Mouse (Mus musculus) embryonic facial prominence, embryonic 14.5 days (tissue): ENCODE measurements around the gene Txk. TPM values are rescaled to one million over a fixed set of nuclear protein-coding genes. Genes with fewer than 3 reads are reported as not detected.
A peak's percentile ranks its signal among the peaks of the same experiment; 100 is the strongest.

Source experiments
- ATAC-seq: fragments of 200-750 bp; cut with Nextera tagmentation; 2 replicates; pipeline ENCODE4 v1.8.0; 2017; ENCODE audit warnings: low read depth, moderate number of reproducible peaks, moderate TSS enrichment
- DNase-seq: peaks from one replicate; pipeline ENCODE4 v3.0.0-alpha.2; 2015; ENCODE audit warnings: low spot score
- H3K27ac ChIP-seq: fragments of 300-500 bp; sonication (generic); replicated peaks from 2 replicates; pipeline ENCODE4 v1.5.1; 2014; ENCODE audit warnings: low read depth, mild to moderate bottlenecking, low read length, moderate library complexity
- H3K27me3 ChIP-seq: fragments of 300-500 bp; sonication (generic); replicated peaks from 2 replicates; pipeline ENCODE4 v1.6.1; 2014; ENCODE audit warnings: low read length; ENCODE audit not compliant: control insufficient read depth, insufficient read depth
- H3K36me3 ChIP-seq: fragments of 300-500 bp; sonication (generic); 2 replicates; pipeline ENCODE4 v1.6.1; 2014; ENCODE audit warnings: low read length, mixed read lengths; ENCODE audit not compliant: control insufficient read depth, insufficient read depth
- H3K4me1 ChIP-seq: fragments of 300-500 bp; sonication (generic); 2 replicates; pipeline ENCODE4 v1.6.1; 2014; ENCODE audit warnings: antibody characterized with exemption, low read length; ENCODE audit not compliant: control insufficient read depth, insufficient read depth
- H3K4me2 ChIP-seq: fragments of 300-500 bp; sonication (generic); 2 replicates; pipeline ENCODE4 v1.6.1; 2014; ENCODE audit warnings: low read depth, mild to moderate bottlenecking, low read length, moderate library complexity, mixed read lengths
- H3K4me3 ChIP-seq: fragments of 300-500 bp; sonication (generic); 2 replicates; pipeline ENCODE4 v1.5.1; 2014; ENCODE audit warnings: low read depth, mild to moderate bottlenecking, low read length
- H3K9ac ChIP-seq: fragments of 300-500 bp; sonication (generic); 2 replicates; pipeline ENCODE4 v1.6.1; 2014; ENCODE audit warnings: low read depth, mild to moderate bottlenecking, low read length, moderate library complexity, mixed read lengths
- H3K9me3 ChIP-seq: fragments of 300-500 bp; sonication (generic); 2 replicates; pipeline ENCODE4 v1.6.1; 2016; ENCODE audit warnings: low read length; ENCODE audit not compliant: control insufficient read depth
- WGBS: fragments of 180-500 bp; shearing (Covaris S2); extraction: QIAGEN DNeasy Blood & Tissue Kit; methylation state at CpG from one replicate; pipeline ENCODE4 v1.1.7; 2014; 5-methylcytosine and 5-hydroxymethylcytosine counted together
- polyA plus RNA-seq: library from polyadenylated mRNA; unstranded; fragments of >200 nt; fragmentation: Nextera tagmentation; extraction: Ambion mirVana; gene quantifications from 2 replicates; pipeline ENCODE4 v1.2.1, GENCODE M21; 2014

Txk gene
- polyA plus RNA-seq, 1 experiment from 2014 or later = 0.11 TPM

DNA sequence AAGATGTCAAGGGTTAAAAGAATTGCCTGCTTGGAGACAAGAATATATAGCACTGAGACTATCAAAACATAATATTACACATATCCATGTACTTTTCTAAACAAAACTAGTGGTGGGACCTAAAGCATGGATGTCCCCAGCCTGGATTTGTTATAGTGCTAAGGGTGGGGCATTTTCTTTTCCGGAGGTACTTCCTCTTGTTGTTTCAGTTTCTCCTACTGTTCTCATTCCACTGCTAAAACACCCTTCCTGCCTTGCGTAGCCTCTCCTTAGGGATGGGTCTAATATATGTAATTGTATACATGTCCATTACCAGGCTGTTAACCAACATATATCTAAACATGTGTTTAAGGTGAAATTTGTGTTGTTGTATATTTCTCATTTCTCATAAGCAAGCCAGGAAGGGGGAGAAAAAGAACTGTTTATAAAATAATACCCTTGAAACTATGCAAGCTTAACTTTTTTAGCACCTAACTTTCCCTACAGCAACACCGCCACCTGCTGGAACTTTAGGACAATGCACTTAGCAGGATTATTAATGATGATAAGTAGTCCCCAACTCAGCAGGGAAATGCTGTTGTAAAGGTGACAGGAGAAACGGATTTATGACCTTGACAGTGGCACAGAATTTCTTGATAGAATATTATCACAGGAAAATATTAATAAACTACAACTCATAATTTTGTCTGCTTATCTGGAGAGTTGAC, 41.9 kb downstream of the Txk start:
- Histone ChIP-seq H3K9ac (no peak overlapping the region), H3K9me3 (no peaks in the 10 kb centered on the region), H3K27ac (no peak overlapping the region), H3K4me2 (no peak overlapping the region), H3K27me3 (no peaks in the 10 kb centered on the region), H3K4me1 (no peaks in the 10 kb centered on the region), H3K4me3 (no peak overlapping the region), H3K36me3 (no peaks in the 10 kb centered on the region)
- ATAC-seq (no peak), DNase-seq (peak; percentile 65)
- WGBS = 29% methylated on average over 4 of the region's 4 CpGs

DNA sequence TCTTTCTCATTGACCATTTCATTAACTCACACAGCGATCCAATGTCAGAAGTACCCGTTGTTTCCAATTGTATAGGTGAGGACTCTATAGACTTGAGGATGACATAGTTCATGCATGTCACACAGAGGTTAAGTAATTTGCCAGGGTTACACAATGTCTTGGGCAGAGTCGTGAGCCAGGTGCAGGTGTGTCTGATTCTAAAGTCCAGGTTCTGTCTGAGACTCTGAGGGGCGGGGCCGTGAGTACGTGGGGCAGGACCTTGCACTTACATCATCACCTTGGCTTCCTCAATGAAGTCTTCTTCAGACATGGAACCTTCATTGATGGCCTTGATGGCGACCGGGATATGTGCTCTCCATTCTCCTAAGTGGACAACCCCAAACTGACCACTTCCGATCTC, 42.6 kb downstream of the Txk start:
- H3K4me1 ChIP-seq = no peaks in the 10 kb centered on the region
- WGBS = 87% methylated on average over 9 of the region's 9 CpGs

DNA sequence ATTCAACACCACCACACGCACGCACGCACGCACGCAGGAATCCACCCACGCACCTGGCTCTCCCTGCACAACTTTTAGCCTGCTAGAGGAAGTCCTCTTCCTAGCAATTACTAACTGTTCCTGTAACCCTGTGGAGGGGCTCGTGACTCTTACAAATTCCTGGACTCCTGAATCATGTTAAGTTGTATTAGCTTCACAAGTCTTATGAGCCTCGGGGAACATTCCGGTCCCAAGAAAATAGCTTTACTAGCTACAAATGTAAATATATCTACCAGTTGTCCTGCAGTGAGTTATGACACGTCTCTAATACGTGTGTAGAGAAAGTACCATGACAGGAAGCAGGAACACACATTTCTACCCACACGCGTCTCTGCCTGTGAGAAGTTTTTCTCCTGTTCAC, 43.1 kb downstream of the Txk start:
- ATAC-seq (no peak), DNase-seq (no peak)
- 60% methylated on average over 13 of the region's 13 CpGs for WGBS
- H3K4me3 ChIP-seq = no peak overlapping the region
- H3K36me3 ChIP-seq = no peaks in the 10 kb centered on the region
- H3K27me3 ChIP-seq = no peaks in the 10 kb centered on the region
- no peak overlapping the region for H3K4me2 ChIP-seq
- H3K4me1 ChIP-seq = no peaks in the 10 kb centered on the region
- no peak overlapping the region for H3K9ac ChIP-seq
- H3K27ac ChIP-seq = no peak overlapping the region
- H3K9me3 ChIP-seq = 0 out of 2 replicates have a peak, but pooled peaks cover 9% of the 10 kb centered on the region

More for the DNA sequence above, 42.6 kb downstream of the Txk start:
- Histone ChIP-seq H3K9ac (no peak overlapping the region), H3K36me3 (no peaks in the 10 kb centered on the region), H3K27me3 (no peaks in the 10 kb centered on the region), H3K4me2 (no peak overlapping the region), H3K4me3 (no peak overlapping the region), H3K27ac (no peak overlapping the region), H3K9me3 (0 out of 2 replicates have a peak, but pooled peaks cover 5% of the 10 kb centered on the region)
- ATAC-seq = no peak
- DNase-seq = no peak

GRCm38 (mm10) chr5:72706722-72707121, 45.9 kb downstream of the Txk start:
- Histone ChIP-seq H3K9ac (no peak overlapping the region), H3K4me2 (peak overlapping the region; percentile 20; the same call in 1 of the 2 replicates), H3K27ac (no peak overlapping the region), H3K9me3 (peaks cover 9% of the 10 kb centered on the region; the same call in 1 of the 2 replicates), H3K36me3 (no peaks in the 10 kb centered on the region), H3K4me1 (no peaks in the 10 kb centered on the region), H3K27me3 (no peaks in the 10 kb centered on the region), H3K4me3 (no peak overlapping the region)
- no peak for ATAC-seq
- DNase-seq = no peak
- 57% methylated on average over 10 of the region's 10 CpGs for WGBS

DNA sequence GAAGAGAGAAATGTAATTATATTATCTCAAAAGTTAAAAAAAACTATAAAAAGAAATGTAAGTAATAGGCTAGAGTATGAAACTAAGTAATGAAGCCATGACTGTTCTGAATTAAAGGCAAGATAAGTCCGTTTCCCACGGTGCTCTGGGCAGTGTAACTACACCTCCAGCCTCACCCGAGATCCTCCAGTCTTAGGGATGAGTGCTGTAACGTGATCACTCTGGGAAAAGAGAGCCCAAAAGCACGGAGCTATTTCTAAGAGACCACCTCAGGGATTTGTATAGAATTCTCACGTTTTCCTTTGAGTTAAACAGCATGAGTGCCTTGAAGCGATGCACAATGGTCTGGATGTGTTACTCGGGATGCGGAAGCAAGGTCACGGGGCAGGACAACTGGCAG, 46.5 kb downstream of the Txk start:
- 32% methylated on average over 10 of the region's 10 CpGs for WGBS
- H3K9me3 ChIP-seq = peaks cover 13% of the 10 kb centered on the region; the same call in 1 of the 2 replicates
- peak overlapping the region; percentile 20; the same call in 1 of the 2 replicates for H3K4me2 ChIP-seq
- peak; percentile 61 for DNase-seq
- no peaks in the 10 kb centered on the region for H3K4me1 ChIP-seq
- no peak overlapping the region for H3K4me3 ChIP-seq
- H3K27me3 ChIP-seq = no peaks in the 10 kb centered on the region
- no peak overlapping the region for H3K27ac ChIP-seq
- no peak overlapping the region for H3K9ac ChIP-seq
- peak; percentile 79; the same call in 1 of the 2 replicates for ATAC-seq
- no peaks in the 10 kb centered on the region for H3K36me3 ChIP-seq

DNA sequence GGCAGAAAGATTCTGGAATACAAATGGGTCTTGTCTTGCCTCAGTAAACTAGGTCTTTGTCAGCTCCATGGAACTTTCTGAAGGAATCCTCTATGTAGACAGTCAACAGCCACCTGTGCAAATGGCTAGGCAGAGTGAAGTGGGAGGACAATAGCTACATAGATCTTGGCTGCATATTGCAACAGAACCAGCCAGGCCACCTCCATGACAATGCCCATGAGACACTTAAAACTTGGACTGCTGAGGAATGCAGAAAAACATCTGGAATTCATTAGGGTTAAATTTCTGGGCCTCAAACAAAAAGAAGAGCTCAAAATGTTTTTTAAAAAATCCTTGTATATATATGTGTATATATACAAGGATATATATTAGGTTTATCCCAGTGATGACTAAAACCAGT, 50.4 kb downstream of the Txk start:
- no peak for ATAC-seq
- H3K27ac ChIP-seq = no peak overlapping the region
- H3K9ac ChIP-seq = no peak overlapping the region
- H3K4me1 ChIP-seq = peaks cover 5% of the 10 kb centered on the region
- peaks cover 13% of the 10 kb centered on the region; the same call in 1 of the 2 replicates for H3K9me3 ChIP-seq
- DNase-seq = peak; percentile 64
- H3K4me3 ChIP-seq = no peak overlapping the region
- no peaks in the 10 kb centered on the region for H3K27me3 ChIP-seq
- no peak overlapping the region for H3K4me2 ChIP-seq
- H3K36me3 ChIP-seq = no peaks in the 10 kb centered on the region

- H3K9ac ChIP-seq = no peak overlapping the region
- no peaks in the 10 kb centered on the region for H3K36me3 ChIP-seq
- no peaks in the 10 kb centered on the region for H3K27me3 ChIP-seq
- DNase-seq (peak; percentile 47), ATAC-seq (no peak)
- no peak overlapping the region for H3K4me2 ChIP-seq
- no peak overlapping the region for H3K27ac ChIP-seq
- peaks cover 4% of the 10 kb centered on the region; the same call in 1 of the 2 replicates for H3K9me3 ChIP-seq
- WGBS = 59% methylated on average over 2 of the region's 2 CpGs
- H3K4me3 ChIP-seq = no peak overlapping the region
- H3K4me1 ChIP-seq = peaks cover 5% of the 10 kb centered on the region
Observed at GRCm38 (mm10) chr5:72699500-72699818, 53.1 kb downstream of the Txk start.

DNA sequence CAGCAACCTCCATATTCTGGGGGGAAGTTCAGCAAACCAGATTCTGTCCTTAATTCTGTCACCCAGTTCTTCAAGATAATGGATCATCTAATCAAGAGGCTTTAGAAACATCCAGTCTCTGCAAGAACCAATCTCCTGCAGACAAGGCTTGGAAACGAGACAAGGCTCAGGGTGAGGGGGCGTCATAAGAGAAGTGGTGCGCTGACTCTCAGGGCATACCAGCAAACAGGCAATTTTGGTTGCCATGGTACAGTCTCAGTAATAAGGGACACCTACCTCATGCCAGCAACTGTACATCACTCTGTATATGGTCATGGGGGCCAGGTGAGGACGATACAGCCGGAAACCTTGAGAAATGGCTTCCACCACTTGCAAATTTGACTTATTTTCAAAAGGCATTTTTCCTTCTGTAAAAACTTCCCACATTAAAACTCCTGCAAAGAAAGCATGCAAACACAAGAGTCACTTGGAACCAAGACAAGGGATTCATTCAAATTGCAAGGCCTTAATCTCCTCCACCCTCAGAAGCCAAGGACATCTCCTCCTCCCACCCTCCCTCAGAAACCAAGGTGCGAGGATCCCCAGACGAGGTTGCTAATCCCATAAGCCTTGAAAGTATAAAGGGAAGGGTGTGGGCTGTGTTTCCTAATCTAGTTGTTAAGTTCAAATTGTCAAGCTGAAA, 53.6 kb downstream of the Txk start:
- WGBS = 62% methylated on average over 7 of the region's 7 CpGs
- ATAC-seq (peak; percentile 50; the same call in 1 of the 2 replicates), DNase-seq (no peak)
- Histone ChIP-seq H3K4me1 (peaks cover 5% of the 10 kb centered on the region), H3K27me3 (no peaks in the 10 kb centered on the region), H3K4me3 (no peak overlapping the region), H3K4me2 (no peak overlapping the region), H3K9me3 (peaks cover 4% of the 10 kb centered on the region; the same call in 1 of the 2 replicates), H3K36me3 (no peaks in the 10 kb centered on the region), H3K27ac (no peak overlapping the region), H3K9ac (no peak overlapping the region)
